Mouse (Mus musculus): ENCODE measurements at regions not wholly inside any gene's neighbourhood (a gene's known extent, or its start where the extent isn't known, plus 50 kb on each side); places are given as distances from the start of the nearest gene placed in this dataset.
A peak's percentile ranks its signal among the peaks of the same experiment; 100 is the strongest.

- Histone ChIP-seq H3K4me3 (replicated peaks; ENCODE audit: extremely low read depth, low read depth, low read length) (no peak overlapping the region), H3K4me1 (ENCODE audit: control insufficient read depth, insufficient read depth, low read length) (peaks cover 2% of the 10 kb centered on the region; the same call in 1 of the 2 replicates)
- 58% methylated on average over 4 of the region's 4 CpGs for WGBS
- TF ChIP-seq POLR2A (IDR thresholded peaks at IDR 0.05; ENCODE audit: borderline replicate concordance, extremely low read depth, low read depth, low read length) (no peak), CTCF (IDR thresholded peaks at IDR 0.05; ENCODE audit: insufficient read depth, low read length) (no peak)
- no peak for DNase-seq
Measured at GRCm38 (mm10) chr10:9569277-9569676, 105.7 kb downstream of the Samd5 start.

GRCm38 (mm10) chr10:9557517-9558065 is 117.4 kb downstream of the Samd5 start:
- Histone ChIP-seq H3K4me3 (replicated peaks; ENCODE audit: extremely low read depth, low read depth, low read length) (no peak overlapping the region), H3K4me1 (ENCODE audit: control insufficient read depth, insufficient read depth, low read length) (peaks cover 7% of the 10 kb centered on the region; the same call in 1 of the 2 replicates)
- 22% methylated on average over 4 of the region's 4 CpGs for WGBS
- no peak for TF ChIP-seq CTCF (IDR thresholded peaks at IDR 0.05; ENCODE audit: insufficient read depth, low read length)
- no peak for TF ChIP-seq POLR2A (IDR thresholded peaks at IDR 0.05; ENCODE audit: borderline replicate concordance, extremely low read depth, low read depth, low read length)
- DNase-seq = no peak

DNA sequence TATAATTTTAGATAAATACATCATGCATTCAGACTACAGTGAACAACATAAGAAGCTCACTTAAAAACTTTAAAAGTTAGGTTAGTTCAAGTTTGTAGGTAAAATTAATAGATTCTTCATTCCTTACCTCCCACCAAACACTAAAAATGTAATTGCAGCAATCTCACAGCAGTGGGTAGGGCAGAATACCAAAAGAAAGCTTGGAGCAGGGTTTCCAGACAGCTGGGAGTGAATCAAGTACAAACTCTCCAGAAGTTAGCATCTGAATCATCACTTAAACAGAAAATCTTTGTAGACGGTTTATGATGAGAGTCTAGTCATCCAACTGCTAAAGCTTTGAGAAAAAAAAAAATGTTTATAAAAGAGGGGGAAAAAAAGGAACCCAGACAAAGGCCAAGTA is 117.9 kb downstream of the Samd5 start:
- Histone ChIP-seq H3K4me1 (ENCODE audit: control insufficient read depth, insufficient read depth, low read length) (peaks cover 7% of the 10 kb centered on the region; the same call in 1 of the 2 replicates), H3K4me3 (replicated peaks; ENCODE audit: extremely low read depth, low read depth, low read length) (no peak overlapping the region)
- TF ChIP-seq CTCF (IDR thresholded peaks at IDR 0.05; ENCODE audit: insufficient read depth, low read length) (no peak), POLR2A (IDR thresholded peaks at IDR 0.05; ENCODE audit: borderline replicate concordance, extremely low read depth, low read depth, low read length) (no peak)
- DNase-seq = no peak
- 17% methylated on average over 1 of the region's 1 CpGs for WGBS

GRCm38 (mm10) chr10:9553946-9554345 is 121.1 kb downstream of the Samd5 start:
- H3K4me1 ChIP-seq (ENCODE audit: control insufficient read depth, insufficient read depth, low read length) = peaks cover 13% of the 10 kb centered on the region
- TF ChIP-seq POLR2A (IDR thresholded peaks at IDR 0.05; ENCODE audit: borderline replicate concordance, extremely low read depth, low read depth, low read length) (no peak), CTCF (IDR thresholded peaks at IDR 0.05; ENCODE audit: insufficient read depth, low read length) (no peak)
- H3K4me3 ChIP-seq (replicated peaks; ENCODE audit: extremely low read depth, low read depth, low read length) = no peak overlapping the region
- 75% methylated on average over 3 of the region's 3 CpGs for WGBS
- no peak for DNase-seq

DNA sequence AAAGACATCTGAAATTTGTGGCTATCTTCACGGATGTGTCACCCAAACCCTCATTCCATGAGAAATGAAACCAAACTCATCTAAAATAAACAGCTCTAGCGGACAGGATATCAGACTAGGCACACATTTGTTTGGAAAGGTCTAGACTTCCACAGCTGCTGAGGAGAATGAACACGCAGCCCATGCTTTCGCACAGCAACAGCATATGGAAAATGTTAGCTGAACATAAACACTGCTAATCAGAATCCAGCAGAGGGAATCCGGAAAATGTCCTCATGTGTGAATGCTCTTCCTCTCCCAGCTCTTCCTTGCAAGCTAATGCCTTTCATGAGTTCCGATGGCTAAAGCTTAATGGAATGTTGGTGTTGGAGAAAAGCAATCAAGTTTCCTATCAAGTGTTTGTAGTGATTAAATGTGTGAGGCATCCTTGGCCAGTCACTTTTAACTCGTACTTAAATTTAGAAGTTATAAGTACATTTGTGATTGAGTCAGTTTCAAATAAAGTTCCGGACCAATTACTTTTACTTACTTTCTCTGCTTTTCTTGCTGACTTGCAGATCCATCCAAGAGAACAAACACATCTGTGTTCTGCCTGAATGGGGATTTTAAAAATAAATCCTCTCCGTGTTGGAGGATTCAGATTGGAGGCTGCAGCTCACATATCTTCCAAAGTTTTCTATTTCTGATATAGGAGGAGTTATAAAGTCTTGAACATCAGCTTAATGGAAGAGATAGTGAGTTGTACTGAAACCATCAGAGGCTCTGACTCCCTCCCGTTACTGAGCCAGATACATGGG is 124.9 kb downstream of the Samd5 start:
- no peak for TF ChIP-seq CTCF (IDR thresholded peaks at IDR 0.05; ENCODE audit: insufficient read depth, low read length)
- no peak for TF ChIP-seq POLR2A (IDR thresholded peaks at IDR 0.05; ENCODE audit: borderline replicate concordance, extremely low read depth, low read depth, low read length)
- no peak for DNase-seq
- peaks cover 9% of the 10 kb centered on the region for H3K4me1 ChIP-seq (ENCODE audit: control insufficient read depth, insufficient read depth, low read length)
- 36% methylated on average over 10 of the region's 10 CpGs for WGBS
- H3K4me3 ChIP-seq (replicated peaks; ENCODE audit: extremely low read depth, low read depth, low read length) = peak overlapping the region; percentile 38

DNA sequence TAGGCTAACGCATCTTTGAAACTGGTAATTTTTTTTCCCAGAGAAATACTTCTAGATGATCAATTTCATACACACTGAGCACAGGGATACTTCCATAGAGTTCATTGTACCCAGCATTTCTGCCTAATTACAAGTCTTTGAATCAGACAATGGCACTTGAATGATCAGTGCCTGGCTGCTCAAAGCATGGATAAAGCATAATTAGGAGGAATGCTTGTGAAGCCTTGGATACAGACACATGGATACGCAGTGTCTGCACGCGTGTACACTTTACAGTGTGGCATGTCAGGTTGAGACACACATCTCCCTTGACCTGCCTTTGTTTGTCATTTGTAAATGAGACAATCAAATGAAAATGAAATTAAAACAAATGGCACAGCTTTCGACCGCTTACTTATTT is 129.2 kb downstream of the Samd5 start:
- WGBS = 82% methylated on average over 6 of the region's 6 CpGs
- Histone ChIP-seq H3K4me1 (ENCODE audit: control insufficient read depth, insufficient read depth, low read length) (peaks cover 9% of the 10 kb centered on the region), H3K4me3 (replicated peaks; ENCODE audit: extremely low read depth, low read depth, low read length) (no peak overlapping the region)
- no peak for TF ChIP-seq CTCF (IDR thresholded peaks at IDR 0.05; ENCODE audit: insufficient read depth, low read length)
- TF ChIP-seq POLR2A (IDR thresholded peaks at IDR 0.05; ENCODE audit: borderline replicate concordance, extremely low read depth, low read depth, low read length) = no peak
- DNase-seq = no peak

DNA sequence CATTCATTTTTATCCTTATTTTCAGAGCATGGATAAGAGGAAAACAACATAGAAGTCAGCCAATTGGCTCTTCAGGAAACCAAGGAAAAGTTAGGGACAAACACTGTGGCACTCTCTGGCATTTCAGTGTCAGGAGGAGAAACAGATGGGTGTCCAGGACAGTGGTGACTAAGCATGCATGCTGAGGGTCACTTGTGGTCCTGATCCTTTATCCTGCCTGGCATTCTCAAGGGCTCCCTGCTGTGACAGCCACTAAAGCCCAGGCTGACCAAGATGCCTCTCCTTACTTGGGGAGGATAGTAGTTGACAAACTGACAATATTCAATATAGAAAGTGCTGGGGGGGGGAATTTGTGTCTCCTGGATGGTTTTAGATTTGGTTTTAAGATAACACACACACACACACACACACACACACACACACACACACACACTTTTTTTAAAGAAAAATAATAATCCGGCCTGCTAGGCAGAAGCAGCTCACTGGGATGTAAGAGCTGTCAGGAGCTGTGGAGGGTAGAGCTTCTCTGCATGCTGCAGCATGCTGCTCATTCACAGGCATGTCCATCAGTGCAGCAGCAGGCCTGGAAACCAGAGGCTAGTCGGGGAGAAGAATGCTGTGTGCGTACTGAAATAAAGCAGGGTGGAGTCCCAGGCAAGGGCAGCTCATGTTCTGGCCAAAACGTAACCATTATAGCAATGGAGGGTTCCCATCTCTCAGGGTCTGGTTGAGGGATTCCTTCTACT is 130.8 kb downstream of the Samd5 start:
- 67% methylated on average over 4 of the region's 4 CpGs for WGBS
- H3K4me1 ChIP-seq (ENCODE audit: control insufficient read depth, insufficient read depth, low read length) = peaks cover 2% of the 10 kb centered on the region; the same call in 1 of the 2 replicates
- no peak overlapping the region for H3K4me3 ChIP-seq (replicated peaks; ENCODE audit: extremely low read depth, low read depth, low read length)
- no peak for DNase-seq
- TF ChIP-seq CTCF (IDR thresholded peaks at IDR 0.05; ENCODE audit: insufficient read depth, low read length) (no peak), POLR2A (IDR thresholded peaks at IDR 0.05; ENCODE audit: borderline replicate concordance, extremely low read depth, low read depth, low read length) (no peak)

DNA sequence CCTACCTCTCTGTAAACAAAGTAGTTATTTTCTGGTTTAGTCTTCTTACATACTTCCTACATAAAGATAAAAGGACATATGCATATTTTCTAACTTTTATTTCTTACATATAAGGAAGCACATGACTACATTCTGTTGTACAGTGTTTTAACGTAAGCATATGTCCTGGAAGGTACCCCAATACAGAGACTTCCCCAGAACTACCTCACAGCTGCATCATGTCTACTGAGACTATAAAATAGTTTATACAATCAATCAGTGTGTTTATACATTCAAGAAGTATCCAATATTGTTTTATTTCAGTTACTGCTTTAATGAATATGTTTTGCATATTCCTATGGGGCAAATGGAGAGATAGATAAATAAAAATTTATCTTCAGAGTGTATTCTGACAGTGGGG is 133.4 kb downstream of the Samd5 start:
- WGBS = 76% methylated on average over 1 of the region's 1 CpGs
- no peak for DNase-seq
- Histone ChIP-seq H3K4me1 (ENCODE audit: control insufficient read depth, insufficient read depth, low read length) (no peaks in the 10 kb centered on the region; the same call in 1 of the 2 replicates), H3K4me3 (replicated peaks; ENCODE audit: extremely low read depth, low read depth, low read length) (no peak overlapping the region)
- TF ChIP-seq POLR2A (IDR thresholded peaks at IDR 0.05; ENCODE audit: borderline replicate concordance, extremely low read depth, low read depth, low read length) (no peak), CTCF (IDR thresholded peaks at IDR 0.05; ENCODE audit: insufficient read depth, low read length) (no peak)

DNA sequence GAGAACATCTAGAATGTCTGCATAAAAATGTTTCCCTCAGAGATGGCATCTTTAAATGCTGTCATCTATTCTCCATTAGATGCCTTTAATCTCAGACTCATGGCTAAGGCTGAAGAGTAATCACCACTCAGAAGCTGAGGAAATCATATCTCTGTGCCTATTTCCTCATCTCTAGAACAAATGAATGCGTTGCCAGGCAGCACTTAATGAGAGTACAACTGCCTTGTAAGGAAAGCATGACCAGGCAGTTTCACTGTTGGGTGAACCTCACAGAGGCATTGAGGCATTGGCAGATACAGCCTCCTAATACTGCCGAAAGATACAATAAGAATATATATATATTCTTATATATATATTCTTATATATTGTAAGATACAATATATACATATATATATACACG is 137.3 kb downstream of the Samd5 start:
- DNase-seq = no peak
- H3K4me1 ChIP-seq (ENCODE audit: control insufficient read depth, insufficient read depth, low read length) = peaks cover 3% of the 10 kb centered on the region; the same call in 1 of the 2 replicates
- WGBS = 61% methylated on average over 3 of the region's 3 CpGs
- H3K4me3 ChIP-seq (replicated peaks; ENCODE audit: extremely low read depth, low read depth, low read length) = no peak overlapping the region
- no peak for TF ChIP-seq POLR2A (IDR thresholded peaks at IDR 0.05; ENCODE audit: borderline replicate concordance, extremely low read depth, low read depth, low read length)
- TF ChIP-seq CTCF (IDR thresholded peaks at IDR 0.05; ENCODE audit: insufficient read depth, low read length) = no peak
